Mouse (Mus musculus) spleen, postnatal 10 days (tissue): ENCODE measurements at regions not wholly inside any gene's neighbourhood (a gene's known extent, or its start where the extent isn't known, plus 50 kb on each side); places are given as distances from the start of the nearest gene placed in this dataset.
A peak's percentile ranks its signal among the peaks of the same experiment; 100 is the strongest.

Experiments used
- DNase-seq, 2 experiments: peaks; one replicate each; pipeline ENCODE4 v3.0.0; 2021 to 2022; ENCODE audit warnings: low spot score in 2 of 2

GRCm38 (mm10) chrX:99415701-99416100 lies 55.4 kb downstream of the Pja1 start:
- DNase-seq, result no peak

GRCm38 (mm10) chrX:99410942-99411341 lies 60.1 kb downstream of the Pja1 start:
- no peak for DNase-seq

GRCm38 (mm10) chrX:99409858-99410257 lies 61.2 kb downstream of the Pja1 start:
- DNase-seq, result no peak

GRCm38 (mm10) chrX:99409331-99409730 lies 61.7 kb downstream of the Pja1 start:
- no peak for DNase-seq

- DNase-seq, result no peak
Measured at GRCm38 (mm10) chrX:99408804-99409203, 62.3 kb downstream of the Pja1 start.

GRCm38 (mm10) chrX:99405843-99406242 lies 65.2 kb downstream of the Pja1 start:
- no peak for DNase-seq

GRCm38 (mm10) chrX:99403521-99404149 lies 67.4 kb downstream of the Pja1 start:
- DNase-seq, result no peak

GRCm38 (mm10) chrX:99402841-99403520 lies 68.1 kb downstream of the Pja1 start:
- DNase-seq, result peak in 1 of 2 experiments; percentile 27

- no peak for DNase-seq
Measured at GRCm38 (mm10) chrX:99397344-99397743, 73.7 kb downstream of the Pja1 start.

- DNase-seq, result no peak
Measured at GRCm38 (mm10) chrX:99396180-99396579, 74.9 kb downstream of the Pja1 start.

GRCm38 (mm10) chrX:99395067-99395466 lies 76.0 kb downstream of the Pja1 start:
- DNase-seq, result no peak

GRCm38 (mm10) chrX:99391628-99392027 lies 79.4 kb downstream of the Pja1 start:
- DNase-seq, result no peak

GRCm38 (mm10) chrX:99390462-99390838 lies 80.6 kb downstream of the Pja1 start:
- no peak for DNase-seq

GRCm38 (mm10) chrX:99389778-99390461 lies 81.2 kb downstream of the Pja1 start:
- no peak for DNase-seq

- DNase-seq, result no peak
Measured at GRCm38 (mm10) chrX:99370711-99371110, 100.4 kb downstream of the Pja1 start.

GRCm38 (mm10) chrX:99369258-99369900 lies 101.7 kb downstream of the Pja1 start:
- no peak for DNase-seq

GRCm38 (mm10) chrX:99364072-99364471 lies 107.0 kb downstream of the Pja1 start:
- no peak for DNase-seq

GRCm38 (mm10) chrX:99360095-99360890 lies 110.8 kb downstream of the Pja1 start:
- no peak for DNase-seq

GRCm38 (mm10) chrX:99358784-99359183 lies 112.3 kb downstream of the Pja1 start:
- DNase-seq, result no peak

GRCm38 (mm10) chrX:99358051-99358617 lies 112.9 kb downstream of the Pja1 start:
- no peak for DNase-seq

GRCm38 (mm10) chrX:99355128-99355527 lies 115.9 kb downstream of the Pja1 start:
- DNase-seq, result no peak
